Mouse (Mus musculus) liver, embryonic 14.5 days (tissue): ENCODE measurements around the gene Bbs5.

ENCODE experiments used
- CTCF ChIP-seq: IDR thresholded peaks from 2 replicates; pipeline ENCODE4 v1.5.1; 2016; ENCODE audit warnings: antibody characterized with exemption, low read depth, control low read depth
- EP300 ChIP-seq: IDR thresholded peaks from 2 replicates; pipeline ENCODE4 v1.6.1; 2016; ENCODE audit warnings: antibody characterized with exemption, low read depth

DNA sequence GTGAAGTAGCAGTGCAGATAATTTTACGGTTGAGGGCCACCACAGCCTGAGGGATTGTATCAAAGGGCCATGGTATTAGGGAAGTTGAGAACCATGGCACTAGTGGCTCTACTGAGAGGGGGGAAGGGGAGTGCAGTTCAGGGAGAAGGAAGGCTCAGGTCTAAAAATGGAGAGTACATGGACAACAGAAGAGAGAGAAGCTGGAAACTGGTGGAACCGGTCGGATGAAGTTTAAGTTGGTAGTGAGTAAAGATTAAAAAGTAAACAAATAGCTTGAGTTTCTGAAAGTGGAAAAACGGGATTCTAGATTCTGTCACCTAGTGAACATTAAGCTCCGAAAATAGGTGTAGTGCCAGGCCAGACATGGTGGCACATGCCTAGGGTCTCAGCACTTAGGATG, 16.2 kb upstream of the Bbs5 start:
- TF ChIP-seq CTCF: no peak
- no peak for TF ChIP-seq EP300
